ENCODE assay signal across 10 mouse cellular contexts in the genomic region with DNA sequence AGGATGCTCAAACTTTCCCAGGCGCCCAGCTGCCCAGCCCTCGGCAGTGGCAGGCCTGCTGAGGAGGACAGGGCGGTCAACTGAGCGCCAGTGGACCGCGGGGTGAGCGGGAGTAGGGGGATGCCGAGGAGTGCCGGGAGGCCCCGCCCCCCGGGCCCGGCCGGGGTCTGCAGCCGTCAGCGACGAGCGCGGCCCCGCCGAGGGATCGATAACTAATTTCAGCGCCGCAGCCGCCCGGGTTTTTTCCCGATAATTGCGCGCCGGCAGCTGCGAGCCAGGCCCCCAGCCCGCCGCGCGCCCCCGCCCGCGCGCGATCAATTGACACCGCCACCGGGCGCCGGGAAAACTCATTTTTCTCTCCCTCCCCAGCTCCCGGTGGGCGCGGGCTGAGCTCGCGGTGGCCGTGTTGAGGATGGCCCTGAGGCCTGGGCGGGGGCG. TPM values are rescaled to one million over a fixed set of nuclear protein-coding genes. Genes with fewer than 3 reads are reported as not detected.
DNase-seq lines count a peak whose midpoint lies in the region; ATAC-seq lines count a peak whose summit lies in the region.
"Had no signal": no experiment of that assay in that cellular context is flagged by ENCODE, and none has a peak within 500 bp of the region (broad histone marks: within the 10 kb centered on the region; RNA-seq: fewer than 3 reads in every experiment).

No protein-coding gene starts in this region.

- H3K4me3 ChIP-seq in lung, embryonic 15.5 days = peak overlapping the region; percentile 49
- peak overlapping the region; percentile 38 for H3K4me3 ChIP-seq in hindbrain, embryonic 14.5 days (replicated peaks; ENCODE audit: low read length)
- peak overlapping the region; percentile 41 for H3K4me3 ChIP-seq in midbrain, embryonic 11.5 days (ENCODE audit: low read depth, low read length)

- H3K27ac ChIP-seq in lung, embryonic 15.5 days = peak overlapping the region; percentile 89
- peak overlapping the region; percentile 85 for H3K27ac ChIP-seq in hindbrain, embryonic 14.5 days
- H3K27ac ChIP-seq in midbrain, embryonic 11.5 days (ENCODE audit: low read depth, low read length) = peak overlapping the region; percentile 79

- H3K4me1 ChIP-seq in lung, embryonic 15.5 days = peaks cover 32% of the 10 kb centered on the region
- H3K4me1 ChIP-seq in hindbrain, embryonic 14.5 days (replicated peaks; ENCODE audit: control insufficient read depth, insufficient read depth, low read length) = peaks cover 24% of the 10 kb centered on the region
- H3K4me1 ChIP-seq in midbrain, embryonic 11.5 days (ENCODE audit: control insufficient read depth, insufficient read depth, low read length) = peaks cover 25% of the 10 kb centered on the region

- no peaks in the 10 kb centered on the region for H3K36me3 ChIP-seq in lung, embryonic 15.5 days
- H3K36me3 ChIP-seq in hindbrain, embryonic 14.5 days (replicated peaks; ENCODE audit: control insufficient read depth, insufficient read depth) = no peaks in the 10 kb centered on the region
- H3K36me3 ChIP-seq in midbrain, embryonic 11.5 days (ENCODE audit: control insufficient read depth, insufficient read depth, low read length) = no peaks in the 10 kb centered on the region

- peak overlapping the region; percentile 54 for H3K9ac ChIP-seq in lung, embryonic 15.5 days
- peak overlapping the region; percentile 70 for H3K9ac ChIP-seq in hindbrain, embryonic 14.5 days
- peak overlapping the region; percentile 77 for H3K9ac ChIP-seq in midbrain, embryonic 11.5 days (ENCODE audit: low read length)

- WGBS in lung, embryonic 15.5 days = under 1% methylated on average over 50 of the region's 51 CpGs
- WGBS in hindbrain, embryonic 14.5 days = under 1% methylated on average over 43 of the region's 51 CpGs
- under 1% methylated on average over 47 of the region's 51 CpGs for WGBS in midbrain, embryonic 11.5 days

- ATAC-seq in lung, embryonic 15.5 days (ENCODE audit: borderline replicate concordance, extremely low read depth, low FRiP score, low TSS enrichment) = no peak
- ATAC-seq in hindbrain, embryonic 14.5 days (ENCODE audit: low FRiP score) = peak; percentile 38; the same call in 1 of the 2 replicates
- ATAC-seq in midbrain, embryonic 11.5 days (ENCODE audit: low FRiP score) = peak; percentile 79

- H3K4me2 ChIP-seq in lung, embryonic 15.5 days = peak overlapping the region; percentile 96
- H3K4me2 ChIP-seq in hindbrain, embryonic 14.5 days (replicated peaks) = peak overlapping the region; percentile 82
- peak overlapping the region; percentile 81 for H3K4me2 ChIP-seq in midbrain, embryonic 11.5 days

- H3K27me3 ChIP-seq in lung, embryonic 15.5 days = no peaks in the 10 kb centered on the region
- H3K27me3 ChIP-seq in hindbrain, embryonic 14.5 days (ENCODE audit: control insufficient read depth, insufficient read depth, low read length) = no peaks in the 10 kb centered on the region
- H3K27me3 ChIP-seq in midbrain, embryonic 11.5 days (ENCODE audit: control insufficient read depth, insufficient read depth, low read length) = no peaks in the 10 kb centered on the region

- no peaks in the 10 kb centered on the region for H3K9me3 ChIP-seq in lung, embryonic 15.5 days
- no peaks in the 10 kb centered on the region for H3K9me3 ChIP-seq in hindbrain, embryonic 14.5 days (ENCODE audit: control insufficient read depth, low read length)
- no peaks in the 10 kb centered on the region for H3K9me3 ChIP-seq in midbrain, embryonic 11.5 days (ENCODE audit: control insufficient read depth, low read length)

- peak; percentile 51 for DNase-seq in adrenal gland, postnatal 10 days
- DNase-seq in adrenal gland, adult 18-20 months (ENCODE audit: low spot score in 2 of 2) = no peak
- no peak for DNase-seq in lung, adult 18-20 months
- DNase-seq in hindbrain, embryonic 14.5 days (ENCODE audit: low spot score) = peak; percentile 49
- peak; percentile 93 for DNase-seq in midbrain, embryonic 11.5 days (ENCODE audit: low spot score, missing footprints)
- DNase-seq in ovary, postnatal 10 days (ENCODE audit: low spot score) = no peak
- DNase-seq in frontal cortex, postnatal 36 days (ENCODE audit: low spot score in 2 of 2) = no peak

RNA-seq across cellular contexts. Expression of a gene that starts 32.1 kb away (rescaled TPM):
- total RNA-seq in adrenal gland, postnatal 10 days (2021) = 1 to 10 TPM in 1 of 2 experiments, under 1 TPM in 1; 0.96 to 1.2 TPM
- 1 to 10 TPM; 2.1 to 2.8 TPM for total RNA-seq in adrenal gland, adult 18-20 months (2021)
- 4.7 and 6.0 TPM in 2 replicates for polyA plus RNA-seq in lung, embryonic 15.5 days (2015; fragmentation: Nextera tagmentation; extraction: Ambion mirVana)
- polyA plus RNA-seq in hindbrain, embryonic 14.5 days (2014; fragmentation: Nextera tagmentation; extraction: Ambion mirVana) = 0.87 and 2.1 TPM in 2 replicates
- polyA plus RNA-seq in midbrain, embryonic 11.5 days (2014; fragmentation: Nextera tagmentation; extraction: Ambion mirVana) = 1.5 and 2.5 TPM in 2 replicates
- total RNA-seq: common myeloid progenitor, adult 5-6 weeks; neutrophil, adult 5-6 weeks had no signal

RNA-seq across cellular contexts. Expression of a gene that starts 36.2 kb away (rescaled TPM):
- 10 to 100 TPM; 33.4 to 34.9 TPM for total RNA-seq in adrenal gland, postnatal 10 days (2021)
- 10 to 100 TPM; 35.2 to 42.8 TPM for total RNA-seq in adrenal gland, adult 18-20 months (2021)
- polyA plus RNA-seq in lung, embryonic 15.5 days (2015; fragmentation: Nextera tagmentation; extraction: Ambion mirVana) = 82.9 and 87.2 TPM in 2 replicates
- polyA plus RNA-seq in hindbrain, embryonic 14.5 days (2014; fragmentation: Nextera tagmentation; extraction: Ambion mirVana) = 102 and 103 TPM in 2 replicates
- 98.7 and 107 TPM in 2 replicates for polyA plus RNA-seq in midbrain, embryonic 11.5 days (2014; fragmentation: Nextera tagmentation; extraction: Ambion mirVana)

RNA-seq across cellular contexts. Expression of a gene that starts 58.7 kb away (rescaled TPM):
- total RNA-seq in adrenal gland, postnatal 10 days (2021) = 10 to 100 TPM; 17.2 to 19.6 TPM
- total RNA-seq in adrenal gland, adult 18-20 months (2021) = 10 to 100 TPM; 27.1 to 33.8 TPM
- 31.8 and 34.0 TPM in 2 replicates for polyA plus RNA-seq in lung, embryonic 15.5 days (2015; fragmentation: Nextera tagmentation; extraction: Ambion mirVana)
- 37.6 and 39.3 TPM in 2 replicates for polyA plus RNA-seq in hindbrain, embryonic 14.5 days (2014; fragmentation: Nextera tagmentation; extraction: Ambion mirVana)
- 23.0 and 31.0 TPM in 2 replicates for polyA plus RNA-seq in midbrain, embryonic 11.5 days (2014; fragmentation: Nextera tagmentation; extraction: Ambion mirVana)

Comparison
In these comparisons a context has a peak if more than half of its experiments do, and no peak if none do; other contexts are left out.
1. DNase-seq: peak in adrenal gland, postnatal 10 days (single experiment), hindbrain, embryonic 14.5 days (single experiment) and midbrain, embryonic 11.5 days (single experiment); none in adrenal gland, adult 18-20 months (0 of 2), lung, adult 18-20 months (0 of 2), ovary, postnatal 10 days (single experiment) and frontal cortex, postnatal 36 days (0 of 2).
2. Peak in every context shown above with its lines, with median percentiles within 50 percentile points of each other: H3K27ac ChIP-seq, H3K4me2 ChIP-seq, H3K4me3 ChIP-seq and H3K9ac ChIP-seq.